Mouse (Mus musculus): ENCODE data around the gene Aarsd1. TPM values are rescaled to one million over a fixed set of nuclear protein-coding genes. Genes with fewer than 3 reads are reported as not detected.
"Not testable (repeated sequence)": the region's sequence is repeated elsewhere in the genome, so short reads cannot be mapped to it uniquely, and the experiment has no call there.

Gene Aarsd1
- total RNA-seq, 2 experiments from 2014 or later: 47.6 to 48.8 TPM

- DNase-seq (ENCODE audit: low spot score in 2 of 2): peak; percentile 71 to 74
These were observed 22.3 kb downstream of the Aarsd1 start for GRCm38 (mm10) chr11:101395110-101395509.

GRCm38 (mm10) chr11:101381817-101382216 lies 35.6 kb downstream of the Aarsd1 start:
- no peak for DNase-seq (ENCODE audit: low spot score in 2 of 2)

GRCm38 (mm10) chr11:101378926-101379325 lies 38.5 kb downstream of the Aarsd1 start:
- DNase-seq (ENCODE audit: low spot score in 2 of 2): no peak

GRCm38 (mm10) chr11:101378196-101378595 lies 39.2 kb downstream of the Aarsd1 start:
- not testable (repeated sequence) for DNase-seq (ENCODE audit: low spot score in 2 of 2)

GRCm38 (mm10) chr11:101374421-101374938 lies 42.9 kb downstream of the Aarsd1 start:
- DNase-seq (ENCODE audit: low spot score in 2 of 2): no peak

- no peak for DNase-seq (ENCODE audit: low spot score in 2 of 2)
These were observed 47.3 kb downstream of the Aarsd1 start for GRCm38 (mm10) chr11:101370141-101370540.

GRCm38 (mm10) chr11:101367326-101367935 lies 50.0 kb downstream of the Aarsd1 start, which contains the start of gene G6pc:
Gene G6pc (plus strand): TSS chr11:101367561.
- DNase-seq (ENCODE audit: low spot score in 2 of 2): no peak

GRCm38 (mm10) chr11:101364531-101364931 lies 52.9 kb downstream of the Aarsd1 start:
- no peak for DNase-seq (ENCODE audit: low spot score in 2 of 2)

GRCm38 (mm10) chr11:101360651-101361113 lies 56.7 kb downstream of the Aarsd1 start:
- DNase-seq (ENCODE audit: low spot score in 2 of 2): no peak

- DNase-seq (ENCODE audit: low spot score in 2 of 2): no peak
These were observed 57.6 kb downstream of the Aarsd1 start for GRCm38 (mm10) chr11:101359776-101360175.

- DNase-seq (ENCODE audit: low spot score in 2 of 2): no peak
These were observed 59.8 kb downstream of the Aarsd1 start for GRCm38 (mm10) chr11:101357505-101358182.

Small RNAs within 50 kb of the gene (microRNA-seq; reads per million reads assigned to microRNA genes)
- gene Mir6929: 0.99 to 2.7 reads per million in 2 experiments

Other genes starting within 250 kb of the Aarsd1 start
- 100 to 1,000 TPM; 158 to 160 TPM for gene Cntnap1, start 247.1 kb downstream of the Aarsd1 start, total RNA-seq (2021)
- 10 to 100 TPM; 14.2 to 16.7 TPM for gene Plekhh3, start 246.3 kb downstream of the Aarsd1 start, total RNA-seq (2021)
- under 1 TPM in 1 of 2 experiments, not detected in 1; 0.28 TPM for gene Ccr10, start 242.2 kb downstream of the Aarsd1 start, total RNA-seq (2021)
- 10 to 100 TPM; 55.7 to 62.7 TPM for gene Ezh1, start 191.2 kb downstream of the Aarsd1 start, total RNA-seq (2021)
- 10 to 100 TPM; 31.4 to 37.8 TPM for gene Ramp2, start 171.6 kb downstream of the Aarsd1 start, total RNA-seq (2021)
- gene Vps25, start 163.9 kb downstream of the Aarsd1 start, total RNA-seq (2021): 10 to 100 TPM; 56.8 to 65.8 TPM
- 1 to 10 TPM; 7.0 to 8.8 TPM for gene Wnk4, start 157.0 kb downstream of the Aarsd1 start, total RNA-seq (2021)
- gene Cntd1, start 138.6 kb downstream of the Aarsd1 start, total RNA-seq (2021): under 1 TPM; 0.46 to 0.56 TPM
- gene Coa3, start 138.5 kb downstream of the Aarsd1 start, total RNA-seq (2021): 100 to 1,000 TPM; 103 to 112 TPM
- gene Becn1, start 115.3 kb downstream of the Aarsd1 start, total RNA-seq (2021): 100 to 1,000 TPM; 202 to 214 TPM
- 100 to 1,000 TPM; 128 to 131 TPM for gene Psme3, start 101.4 kb downstream of the Aarsd1 start, total RNA-seq (2021)
- 1 to 10 TPM; 5.4 to 6.9 TPM for gene Aoc2, start 92.6 kb downstream of the Aarsd1 start, total RNA-seq (2021)
- gene Aoc3, start 87.0 kb downstream of the Aarsd1 start, total RNA-seq (2021): under 1 TPM; 0.61 to 0.74 TPM
- not detected for gene G6pc, start 50.1 kb downstream of the Aarsd1 start, total RNA-seq (2021)
- 1 to 10 TPM; 8.2 to 8.6 TPM for gene Gm27029, start 7.2 kb upstream of the Aarsd1 start, total RNA-seq (2021)
- 10 to 100 TPM; 40.9 to 46.9 TPM for gene Rundc1, start 7.5 kb upstream of the Aarsd1 start, total RNA-seq (2021)
- 1 to 10 TPM; 4.1 to 4.5 TPM for gene Ptges3l, start 7.7 kb upstream of the Aarsd1 start, total RNA-seq (2021)
- gene Rpl27, start 24.7 kb upstream of the Aarsd1 start, total RNA-seq (2021): 10 to 100 TPM; 51.0 to 52.1 TPM
- gene Ifi35, start 30.8 kb upstream of the Aarsd1 start, total RNA-seq (2021): 1 to 10 TPM; 2.6 to 3.2 TPM
- gene Rnd2, start 47.4 kb upstream of the Aarsd1 start, total RNA-seq (2021): 100 to 1,000 TPM; 158 to 161 TPM
- gene Vat1, start 48.6 kb upstream of the Aarsd1 start, total RNA-seq (2021): 10 to 100 TPM; 37.9 to 44.5 TPM
- gene Brca1, start 134.3 kb upstream of the Aarsd1 start, total RNA-seq (2021): 1 to 10 TPM in 1 of 2 experiments, under 1 TPM in 1; 0.74 to 1.2 TPM
- 100 to 1,000 TPM; 135 to 198 TPM for gene Nbr1, start 134.5 kb upstream of the Aarsd1 start, total RNA-seq (2021)
- 1 to 10 TPM; 1.6 to 2.0 TPM for gene Tmem106a, start 164.6 kb upstream of the Aarsd1 start, total RNA-seq (2021)
- not detected for gene Gm11634, start 181.6 kb upstream of the Aarsd1 start, total RNA-seq (2021)
- gene Rdm1, start 209.6 kb upstream of the Aarsd1 start, total RNA-seq (2021): 10 to 100 TPM in 1 of 2 experiments, 1 to 10 TPM in 1; 9.0 to 11.0 TPM
- 10 to 100 TPM; 34.7 to 37.2 TPM for gene Arl4d, start 247.9 kb upstream of the Aarsd1 start, total RNA-seq (2021)

Data from left cerebral cortex, adult 18-20 months (tissue).